Mouse (Mus musculus): ENCODE results near the gene Gpr63. TPM values are rescaled to one million over a fixed set of nuclear protein-coding genes. Genes with fewer than 3 reads are reported as not detected.

Gpr63 gene
- 0.83 and 1.7 TPM in 2 replicates for polyA plus RNA-seq (2014; fragmentation: Nextera tagmentation; extraction: Ambion mirVana)

DNA sequence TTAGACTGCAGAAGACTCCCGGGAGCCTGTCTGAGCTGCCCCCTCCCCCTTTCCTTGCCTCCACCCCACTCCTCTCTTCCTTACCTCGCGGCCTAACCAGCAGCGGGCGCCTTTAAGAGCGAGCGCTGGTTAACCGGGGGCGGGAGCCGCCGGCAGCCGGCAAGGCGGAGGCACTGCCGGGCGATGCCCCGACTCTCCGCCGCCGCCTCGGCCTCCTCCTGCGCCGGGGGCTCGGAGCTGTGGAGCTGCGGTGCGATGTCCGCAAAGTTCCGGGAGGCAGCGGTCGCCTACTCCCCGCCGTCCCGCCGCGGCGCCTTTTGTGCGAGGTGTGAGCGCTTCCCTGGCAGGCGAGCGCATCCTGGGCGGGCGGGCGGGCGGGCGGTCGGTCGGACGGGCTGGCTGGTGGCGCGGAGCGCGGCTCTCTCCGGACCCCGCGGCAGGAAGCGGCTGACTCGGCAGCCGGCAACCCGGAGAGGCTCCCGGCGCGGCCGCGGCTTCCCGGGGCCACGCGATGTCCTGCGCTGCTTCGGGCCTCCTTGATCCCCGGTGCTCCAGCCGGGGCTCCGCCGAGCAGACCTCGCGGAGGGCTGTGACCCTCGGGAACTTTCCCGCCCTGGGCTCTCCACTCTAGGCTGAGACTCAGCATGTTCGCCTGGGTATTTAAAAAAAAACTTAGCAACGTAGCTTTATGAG is at the start of gene Gpr63:
Gene Gpr63, plus strand, starts transcription at position 109 of the 693 bp plus-strand sequence.
- Histone ChIP-seq H3K9ac (ENCODE audit: low read length) (peak within 1 kb of the TSS; percentile 84), H3K4me1 (replicated peaks; ENCODE audit: control insufficient read depth, insufficient read depth, low read length) (no peaks in the 10 kb centered on the region; the same call in 1 of the 2 replicates), H3K36me3 (ENCODE audit: control insufficient read depth, insufficient read depth, low read length) (no peaks in the 10 kb centered on the region), H3K4me3 (ENCODE audit: low read depth, low read length) (peak within 1 kb of the TSS; percentile 70), H3K4me2 (ENCODE audit: low read length) (peak within 1 kb of the TSS; percentile 69), H3K27ac (ENCODE audit: low read depth) (peak within 1 kb of the TSS; percentile 93), H3K9me3 (ENCODE audit: control insufficient read depth, low read length) (no peaks in the 10 kb centered on the region), H3K27me3 (replicated peaks; ENCODE audit: control insufficient read depth, insufficient read depth, low read length) (no peaks in the 10 kb centered on the region)
- ATAC-seq (replicated peaks; ENCODE audit: low FRiP score, low TSS enrichment, low read depth): peak; percentile 96
- peak; percentile 86 for DNase-seq (ENCODE audit: low spot score)
- under 1% methylated on average over 52 of the region's 78 CpGs for WGBS

DNA sequence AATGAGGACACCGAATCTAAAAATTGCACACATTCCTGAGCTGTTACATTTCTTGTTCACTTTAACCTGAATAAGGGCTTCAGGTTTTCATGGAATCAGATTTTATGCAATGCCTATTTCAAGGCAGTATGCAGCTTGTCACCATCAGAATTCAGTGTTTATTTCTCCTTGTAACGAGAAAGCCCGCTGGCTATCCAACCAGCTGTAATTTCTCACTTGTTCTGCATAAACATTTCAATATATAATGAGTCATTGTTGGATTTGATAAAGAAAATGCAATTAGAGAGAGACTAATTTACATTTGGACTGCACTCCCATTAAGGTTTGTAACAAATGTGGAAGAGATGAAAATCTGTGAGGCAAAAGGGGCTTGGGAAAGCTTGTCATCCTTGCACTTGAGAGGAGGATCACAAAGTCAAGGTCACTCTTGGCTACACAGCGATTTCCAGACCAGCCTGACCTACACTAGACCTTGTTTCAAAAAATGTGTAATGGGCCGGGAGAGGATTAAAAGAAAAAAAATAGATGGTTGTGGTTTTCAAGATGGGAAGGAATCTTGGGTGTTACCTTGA is 46.1 kb upstream of the Gpr63 start:
- H3K4me2 ChIP-seq (ENCODE audit: low read length): no peak overlapping the region
- ATAC-seq (replicated peaks; ENCODE audit: low FRiP score, low TSS enrichment, low read depth): no peak
- no peak for DNase-seq (ENCODE audit: low spot score)
- H3K27ac ChIP-seq (ENCODE audit: low read depth): no peak overlapping the region
- no peak overlapping the region for H3K9ac ChIP-seq (ENCODE audit: low read length)
- H3K4me1 ChIP-seq (replicated peaks; ENCODE audit: control insufficient read depth, insufficient read depth, low read length): no peaks in the 10 kb centered on the region
- 62% methylated on average over 5 of the region's 5 CpGs for WGBS
- no peak overlapping the region for H3K4me3 ChIP-seq (ENCODE audit: low read depth, low read length)
- no peaks in the 10 kb centered on the region for H3K9me3 ChIP-seq (ENCODE audit: control insufficient read depth, low read length)
- H3K36me3 ChIP-seq (ENCODE audit: control insufficient read depth, insufficient read depth, low read length): no peaks in the 10 kb centered on the region
- no peaks in the 10 kb centered on the region for H3K27me3 ChIP-seq (replicated peaks; ENCODE audit: control insufficient read depth, insufficient read depth, low read length)

DNA sequence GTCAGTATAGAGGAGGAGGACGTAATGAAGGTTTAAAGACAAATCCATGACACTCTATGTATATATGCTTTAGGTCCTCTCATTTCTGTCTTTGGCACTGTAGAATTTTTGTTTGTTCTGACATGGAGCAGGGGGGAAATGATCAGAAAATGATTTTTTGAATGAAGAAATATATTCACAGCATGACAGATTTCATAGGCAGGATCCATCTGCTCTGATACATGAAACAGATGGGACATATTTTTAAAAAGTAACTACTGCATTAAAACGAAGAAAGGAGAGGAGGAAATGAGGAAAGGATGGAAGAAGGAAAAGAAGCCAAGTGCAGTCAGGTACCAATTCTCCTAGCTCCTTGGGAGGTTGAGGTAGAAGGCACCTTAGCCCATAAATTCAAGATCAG is 41.5 kb upstream of the Gpr63 start:
- Histone ChIP-seq H3K27me3 (replicated peaks; ENCODE audit: control insufficient read depth, insufficient read depth, low read length) (no peaks in the 10 kb centered on the region), H3K9ac (ENCODE audit: low read length) (no peak overlapping the region), H3K9me3 (ENCODE audit: control insufficient read depth, low read length) (no peaks in the 10 kb centered on the region), H3K4me1 (replicated peaks; ENCODE audit: control insufficient read depth, insufficient read depth, low read length) (no peaks in the 10 kb centered on the region), H3K27ac (ENCODE audit: low read depth) (no peak overlapping the region), H3K4me3 (ENCODE audit: low read depth, low read length) (no peak overlapping the region), H3K4me2 (ENCODE audit: low read length) (no peak overlapping the region), H3K36me3 (ENCODE audit: control insufficient read depth, insufficient read depth, low read length) (no peaks in the 10 kb centered on the region)
- 71% methylated on average over 2 of the region's 2 CpGs for WGBS
- DNase-seq (ENCODE audit: low spot score): no peak
- no peak for ATAC-seq (replicated peaks; ENCODE audit: low FRiP score, low TSS enrichment, low read depth)

DNA sequence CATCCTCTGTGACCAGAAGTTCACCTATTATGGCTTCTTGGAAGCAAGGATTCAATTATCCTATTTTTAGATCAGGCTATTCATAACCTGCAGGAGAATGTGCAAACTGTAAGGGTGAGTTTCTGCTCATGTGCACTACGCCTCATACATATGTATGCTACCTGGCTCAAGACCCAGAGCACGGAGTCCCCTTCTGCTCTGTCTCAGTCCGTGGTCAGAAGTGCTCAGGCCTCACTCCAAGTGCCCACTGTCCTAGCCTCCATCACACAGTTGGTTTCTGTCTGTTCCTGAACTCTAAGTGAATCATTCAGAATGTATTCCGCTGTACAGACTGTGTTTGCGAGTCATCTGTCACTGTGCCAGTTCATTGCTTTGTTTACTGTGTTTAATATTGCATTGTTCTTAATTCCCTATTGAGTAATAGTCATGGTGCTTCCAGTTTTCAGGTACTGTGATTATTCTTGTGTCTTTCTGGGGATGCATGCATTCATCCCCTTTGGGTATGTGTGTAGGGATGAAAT is 37.9 kb upstream of the Gpr63 start:
- Histone ChIP-seq H3K27me3 (replicated peaks; ENCODE audit: control insufficient read depth, insufficient read depth, low read length) (no peaks in the 10 kb centered on the region), H3K27ac (ENCODE audit: low read depth) (no peak overlapping the region), H3K9me3 (ENCODE audit: control insufficient read depth, low read length) (no peaks in the 10 kb centered on the region), H3K36me3 (ENCODE audit: control insufficient read depth, insufficient read depth, low read length) (no peaks in the 10 kb centered on the region), H3K4me2 (ENCODE audit: low read length) (no peak overlapping the region), H3K9ac (ENCODE audit: low read length) (no peak overlapping the region), H3K4me3 (ENCODE audit: low read depth, low read length) (no peak overlapping the region), H3K4me1 (replicated peaks; ENCODE audit: control insufficient read depth, insufficient read depth, low read length) (no peaks in the 10 kb centered on the region)
- WGBS: 84% methylated on average over 5 of the region's 5 CpGs
- DNase-seq (ENCODE audit: low spot score): no peak
- ATAC-seq (replicated peaks; ENCODE audit: low FRiP score, low TSS enrichment, low read depth): no peak

- H3K4me2 ChIP-seq (ENCODE audit: low read length): no peak overlapping the region
- no peak overlapping the region for H3K4me3 ChIP-seq (ENCODE audit: low read depth, low read length)
- no peak for DNase-seq (ENCODE audit: low spot score)
- H3K4me1 ChIP-seq (replicated peaks; ENCODE audit: control insufficient read depth, insufficient read depth, low read length): no peaks in the 10 kb centered on the region
- H3K36me3 ChIP-seq (ENCODE audit: control insufficient read depth, insufficient read depth, low read length): no peaks in the 10 kb centered on the region
- no peaks in the 10 kb centered on the region for H3K9me3 ChIP-seq (ENCODE audit: control insufficient read depth, low read length)
- H3K27me3 ChIP-seq (replicated peaks; ENCODE audit: control insufficient read depth, insufficient read depth, low read length): no peaks in the 10 kb centered on the region
- no peak overlapping the region for H3K9ac ChIP-seq (ENCODE audit: low read length)
- H3K27ac ChIP-seq (ENCODE audit: low read depth): no peak overlapping the region
- no peak for ATAC-seq (replicated peaks; ENCODE audit: low FRiP score, low TSS enrichment, low read depth)
- 88% methylated on average over 5 of the region's 5 CpGs for WGBS
These were observed 37.3 kb upstream of the Gpr63 start for GRCm38 (mm10) chr4:24928926-24929325.

GRCm38 (mm10) chr4:24942728-24943424 is 23.3 kb upstream of the Gpr63 start:
- Histone ChIP-seq H3K4me3 (ENCODE audit: low read depth, low read length) (no peak overlapping the region), H3K27ac (ENCODE audit: low read depth) (no peak overlapping the region), H3K4me2 (ENCODE audit: low read length) (no peak overlapping the region), H3K9me3 (ENCODE audit: control insufficient read depth, low read length) (no peaks in the 10 kb centered on the region), H3K4me1 (replicated peaks; ENCODE audit: control insufficient read depth, insufficient read depth, low read length) (no peaks in the 10 kb centered on the region), H3K27me3 (replicated peaks; ENCODE audit: control insufficient read depth, insufficient read depth, low read length) (no peaks in the 10 kb centered on the region), H3K9ac (ENCODE audit: low read length) (no peak overlapping the region), H3K36me3 (ENCODE audit: control insufficient read depth, insufficient read depth, low read length) (no peaks in the 10 kb centered on the region)
- DNase-seq (ENCODE audit: low spot score) (no peak), ATAC-seq (replicated peaks; ENCODE audit: low FRiP score, low TSS enrichment, low read depth) (no peak)
- WGBS: 61% methylated on average over 6 of the region's 6 CpGs

GRCm38 (mm10) chr4:24965918-24966298 is 299 bp upstream of the Gpr63 start:
- H3K4me2 ChIP-seq (ENCODE audit: low read length): peak overlapping the region; percentile 69
- peak overlapping the region; percentile 93 for H3K27ac ChIP-seq (ENCODE audit: low read depth)
- no peaks in the 10 kb centered on the region for H3K27me3 ChIP-seq (replicated peaks; ENCODE audit: control insufficient read depth, insufficient read depth, low read length)
- ATAC-seq (replicated peaks; ENCODE audit: low FRiP score, low TSS enrichment, low read depth) (peak; percentile 44), DNase-seq (ENCODE audit: low spot score) (no peak)
- H3K9ac ChIP-seq (ENCODE audit: low read length): peak overlapping the region; percentile 84
- no peaks in the 10 kb centered on the region for H3K36me3 ChIP-seq (ENCODE audit: control insufficient read depth, insufficient read depth, low read length)
- peak overlapping the region; percentile 70 for H3K4me3 ChIP-seq (ENCODE audit: low read depth, low read length)
- WGBS: 2% methylated on average over 8 of the region's 8 CpGs
- no peaks in the 10 kb centered on the region; the same call in 1 of the 2 replicates for H3K4me1 ChIP-seq (replicated peaks; ENCODE audit: control insufficient read depth, insufficient read depth, low read length)
- no peaks in the 10 kb centered on the region for H3K9me3 ChIP-seq (ENCODE audit: control insufficient read depth, low read length)

DNA sequence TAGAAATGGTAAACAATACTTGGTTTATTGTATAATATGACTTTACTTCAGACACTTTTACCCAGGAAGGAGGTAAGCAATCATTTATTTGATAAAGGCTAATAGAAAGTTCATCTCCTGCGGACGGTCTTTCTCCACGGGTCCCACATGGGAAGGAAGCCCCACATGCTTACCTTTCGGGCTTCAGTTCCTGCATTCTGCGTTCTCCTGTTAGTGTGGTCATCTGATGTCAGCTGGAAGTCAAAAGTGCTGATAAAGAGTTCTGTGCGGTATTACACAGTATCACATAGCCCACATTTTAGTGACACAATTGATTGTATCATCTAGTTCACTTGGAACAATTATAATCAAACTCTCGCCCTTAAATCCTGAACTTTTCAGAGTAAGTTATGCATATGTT is 1.0 kb downstream of the Gpr63 start:
- no peak overlapping the region for H3K27ac ChIP-seq (ENCODE audit: low read depth)
- H3K4me3 ChIP-seq (ENCODE audit: low read depth, low read length): peak overlapping the region; percentile 70
- no peaks in the 10 kb centered on the region for H3K27me3 ChIP-seq (replicated peaks; ENCODE audit: control insufficient read depth, insufficient read depth, low read length)
- no peaks in the 10 kb centered on the region for H3K9me3 ChIP-seq (ENCODE audit: control insufficient read depth, low read length)
- peak overlapping the region; percentile 69 for H3K4me2 ChIP-seq (ENCODE audit: low read length)
- H3K9ac ChIP-seq (ENCODE audit: low read length): peak overlapping the region; percentile 84
- ATAC-seq (replicated peaks; ENCODE audit: low FRiP score, low TSS enrichment, low read depth) (no peak), DNase-seq (ENCODE audit: low spot score) (no peak)
- 15% methylated on average over 7 of the region's 7 CpGs for WGBS
- H3K36me3 ChIP-seq (ENCODE audit: control insufficient read depth, insufficient read depth, low read length): no peaks in the 10 kb centered on the region
- H3K4me1 ChIP-seq (replicated peaks; ENCODE audit: control insufficient read depth, insufficient read depth, low read length): no peaks in the 10 kb centered on the region; the same call in 1 of the 2 replicates
